Mouse (Mus musculus) megakaryocyte, embryonic 14.5 days (primary cell): ENCODE data around the gene Spock3. TPM values are rescaled to one million over a fixed set of nuclear protein-coding genes. Genes with fewer than 3 reads are reported as not detected.

Source experiments
- H3K27me3 ChIP-seq: replicated peaks from 2 replicates; pipeline ENCODE3; 2012; ENCODE audit warnings: inconsistent platforms
- H3K36me3 ChIP-seq: replicated peaks from 2 replicates; pipeline ENCODE3; 2012; ENCODE audit warnings: low read length, inconsistent platforms, mixed read lengths
- H3K4me1 ChIP-seq: 2 replicates; pipeline ENCODE4 v1.6.1; 2012; ENCODE audit warnings: inconsistent platforms
- H3K4me3 ChIP-seq: replicated peaks from 2 replicates; pipeline ENCODE3; 2012; ENCODE audit warnings: moderate library complexity, mild to moderate bottlenecking, inconsistent platforms
- H3K9me3 ChIP-seq: 2 replicates; pipeline ENCODE4 v1.6.1; 2012; ENCODE audit warnings: inconsistent platforms
- FLI1 ChIP-seq: IDR thresholded peaks from 2 replicates; pipeline ENCODE4 v1.6.1; 2012; ENCODE audit warnings: low read length, inconsistent platforms, mixed read lengths
- GATA1 ChIP-seq: IDR thresholded peaks from 3 replicates; pipeline ENCODE4 v1.6.1; 2012; ENCODE audit warnings: mixed read lengths, low read length, inconsistent platforms, borderline replicate concordance
- polyA plus RNA-seq: library from polyadenylated mRNA; stranded (reverse); fragments of >175 nt; gene quantifications from 2 replicates; pipeline ENCODE4 v1.2.3, GENCODE M21; 2012; ENCODE audit warnings: low replicate concordance; ENCODE audit not compliant: insufficient read depth

Gene Spock3
- not detected in 2 replicates for polyA plus RNA-seq

DNA sequence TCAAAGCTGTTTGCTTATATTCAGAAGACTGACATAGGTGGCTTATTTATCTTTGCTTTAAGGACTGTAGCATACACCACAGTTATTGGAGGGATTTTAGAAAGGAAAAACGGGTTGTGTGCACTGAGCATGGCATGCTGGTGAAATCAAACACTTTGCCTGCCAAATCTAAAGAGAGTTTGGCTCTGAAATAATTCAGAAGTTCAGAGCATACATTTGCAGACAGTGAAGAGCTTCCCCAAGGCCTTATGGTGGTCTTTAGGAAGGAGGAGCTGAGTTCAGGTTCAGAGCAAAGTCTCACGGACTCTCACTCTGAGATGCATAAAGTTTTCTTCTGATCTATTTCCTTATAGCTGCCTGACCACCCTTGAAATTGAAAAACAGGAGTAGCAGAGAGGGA, at the start of gene Spock3:
TSS of gene Spock3 (plus strand) at position 301 of the 400 bp plus-strand sequence.
- peaks cover 4% of the 10 kb centered on the region; the same call in 1 of the 2 replicates for H3K9me3 ChIP-seq
- H3K4me3 ChIP-seq = no peak within 1 kb of the TSS
- no peaks in the 10 kb centered on the region; the same call in 1 of the 2 replicates for H3K4me1 ChIP-seq
- peaks cover 19% of the 10 kb centered on the region for H3K27me3 ChIP-seq
- H3K36me3 ChIP-seq = no peaks in the 10 kb centered on the region
- TF ChIP-seq FLI1 (no peak), GATA1 (no peak)

DNA sequence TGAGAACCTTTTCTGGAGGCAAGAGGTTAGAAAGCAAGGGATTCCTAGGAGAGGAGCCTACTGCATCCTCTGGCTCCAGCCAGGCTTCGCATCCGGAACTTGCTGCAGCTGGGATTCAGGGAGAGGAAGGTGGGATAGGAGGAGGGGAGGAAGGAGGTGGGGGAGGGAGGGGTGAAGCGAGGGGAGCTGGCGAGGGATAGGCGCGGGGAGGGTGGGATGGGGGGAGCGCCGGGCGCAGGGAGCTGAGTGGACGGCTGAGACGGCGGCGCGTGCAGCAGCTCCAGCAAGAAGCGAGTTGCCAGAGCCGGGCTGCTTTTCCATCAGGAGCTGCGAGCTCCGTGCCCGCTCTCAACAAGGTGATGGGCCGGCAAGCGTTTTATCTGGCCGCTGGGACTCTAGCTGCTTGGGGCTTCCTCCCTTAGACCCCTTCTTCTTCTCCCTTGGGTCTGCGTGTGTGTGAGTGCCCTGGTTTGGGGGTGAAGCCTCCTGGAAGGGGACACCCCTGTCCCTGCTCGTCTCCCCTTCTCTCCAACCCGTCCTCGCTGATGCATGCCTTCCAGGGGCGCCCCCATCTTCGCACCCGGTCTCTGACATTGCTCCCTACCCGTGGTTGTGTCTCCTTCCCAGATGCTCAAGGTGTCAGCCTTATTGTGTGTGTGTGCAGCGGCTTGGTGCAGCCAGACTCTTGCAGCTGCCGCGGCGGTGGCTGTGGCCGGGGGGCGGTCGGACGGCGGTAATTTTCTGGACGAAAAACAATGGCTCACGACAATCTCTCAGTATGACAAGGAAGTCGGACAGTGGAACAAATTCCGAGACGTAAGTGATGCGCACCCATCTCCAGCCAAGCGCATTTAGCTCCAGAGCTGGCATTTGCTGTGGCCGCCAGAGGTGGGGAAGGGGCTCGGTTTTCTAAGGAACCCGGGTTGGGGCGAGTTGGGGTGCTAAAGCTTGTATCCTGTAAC, 645 bp downstream of the Spock3 start:
- no peak for TF ChIP-seq FLI1
- TF ChIP-seq GATA1 = no peak
- peaks cover 4% of the 10 kb centered on the region; the same call in 1 of the 2 replicates for H3K9me3 ChIP-seq
- H3K27me3 ChIP-seq = peaks cover 19% of the 10 kb centered on the region
- no peaks in the 10 kb centered on the region; the same call in 1 of the 2 replicates for H3K4me1 ChIP-seq
- H3K4me3 ChIP-seq = no peak overlapping the region
- no peaks in the 10 kb centered on the region for H3K36me3 ChIP-seq

DNA sequence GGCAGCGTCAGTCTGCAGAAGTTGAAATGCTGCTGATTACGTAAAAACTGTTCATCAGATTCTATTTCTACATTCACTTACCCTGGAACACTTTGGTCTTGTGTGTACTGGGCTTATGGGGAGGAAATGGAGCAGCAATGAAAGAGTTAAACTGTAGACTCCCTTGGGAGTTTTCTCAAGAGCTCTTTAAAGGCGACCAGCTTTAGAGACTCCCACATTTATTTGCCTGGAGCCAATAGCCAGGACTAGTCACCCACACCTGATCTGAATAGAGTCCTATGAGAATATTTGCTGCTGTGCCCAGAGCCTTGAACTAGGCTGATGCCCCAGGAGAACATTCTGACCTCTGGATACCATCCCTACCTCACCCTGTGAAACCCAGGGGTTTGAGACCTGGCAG, 1.7 kb downstream of the Spock3 start:
- Histone ChIP-seq H3K4me1 (no peaks in the 10 kb centered on the region; the same call in 1 of the 2 replicates), H3K36me3 (no peaks in the 10 kb centered on the region), H3K27me3 (peaks cover 19% of the 10 kb centered on the region), H3K9me3 (peaks cover 4% of the 10 kb centered on the region; the same call in 1 of the 2 replicates), H3K4me3 (no peak overlapping the region)
- TF ChIP-seq GATA1 = no peak
- TF ChIP-seq FLI1 = no peak

DNA sequence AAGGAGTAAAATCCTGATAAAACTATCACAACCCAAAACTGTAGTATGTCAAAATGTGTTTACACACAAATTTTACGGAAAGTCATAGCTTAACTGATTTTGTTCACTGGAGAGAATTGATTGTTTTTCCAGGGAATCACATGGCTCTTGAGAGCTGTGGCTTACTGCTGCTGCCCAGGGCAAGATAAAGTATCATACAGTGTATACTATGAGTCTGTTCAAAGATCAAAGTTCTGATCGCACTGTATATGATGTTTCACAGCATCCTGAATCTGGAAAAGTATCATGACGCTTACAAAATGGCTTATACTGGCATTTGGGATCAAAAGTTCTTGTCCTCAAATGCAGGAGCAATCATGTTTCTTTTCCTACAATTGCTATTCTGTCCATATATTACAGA, 11.8 kb downstream of the Spock3 start:
- Histone ChIP-seq H3K27me3 (no peaks in the 10 kb centered on the region), H3K36me3 (no peaks in the 10 kb centered on the region)

DNA sequence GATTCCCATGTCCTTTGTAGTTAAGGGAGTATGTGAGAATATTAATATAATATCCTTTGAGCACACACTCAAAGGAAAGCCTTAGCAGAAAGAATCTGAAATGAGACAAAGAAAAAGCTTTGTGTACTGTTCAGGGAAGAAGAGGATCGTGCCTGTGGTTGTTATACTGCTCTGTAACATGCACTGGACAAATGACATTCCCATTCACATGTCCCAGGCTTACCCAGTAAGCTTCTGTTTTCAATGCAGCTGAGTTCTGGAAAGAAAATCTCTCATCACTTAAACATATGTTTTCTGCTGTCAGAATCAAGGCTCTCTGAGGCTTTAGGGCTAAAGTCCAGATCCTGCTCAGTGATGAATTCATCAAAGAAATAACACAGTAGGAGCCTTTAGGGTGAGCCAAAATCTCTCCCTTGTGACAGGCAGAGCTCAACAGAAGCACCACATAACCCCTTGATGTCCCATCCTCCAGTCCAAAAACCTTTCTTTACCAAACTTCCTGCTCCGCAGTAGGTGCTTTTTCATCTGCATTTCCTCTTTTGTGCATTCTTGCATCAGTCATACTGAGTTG, 19.1 kb downstream of the Spock3 start:
- Histone ChIP-seq H3K9me3 (no peaks in the 10 kb centered on the region), H3K27me3 (no peaks in the 10 kb centered on the region), H3K4me3 (no peak overlapping the region), H3K36me3 (no peaks in the 10 kb centered on the region), H3K4me1 (no peaks in the 10 kb centered on the region)
- TF ChIP-seq GATA1 = no peak
- no peak for TF ChIP-seq FLI1

More for the DNA sequence above, 11.8 kb downstream of the Spock3 start:
- H3K4me1 ChIP-seq = no peaks in the 10 kb centered on the region
- H3K9me3 ChIP-seq = no peaks in the 10 kb centered on the region
- H3K4me3 ChIP-seq = no peak overlapping the region
- TF ChIP-seq GATA1 (no peak), FLI1 (no peak)

DNA sequence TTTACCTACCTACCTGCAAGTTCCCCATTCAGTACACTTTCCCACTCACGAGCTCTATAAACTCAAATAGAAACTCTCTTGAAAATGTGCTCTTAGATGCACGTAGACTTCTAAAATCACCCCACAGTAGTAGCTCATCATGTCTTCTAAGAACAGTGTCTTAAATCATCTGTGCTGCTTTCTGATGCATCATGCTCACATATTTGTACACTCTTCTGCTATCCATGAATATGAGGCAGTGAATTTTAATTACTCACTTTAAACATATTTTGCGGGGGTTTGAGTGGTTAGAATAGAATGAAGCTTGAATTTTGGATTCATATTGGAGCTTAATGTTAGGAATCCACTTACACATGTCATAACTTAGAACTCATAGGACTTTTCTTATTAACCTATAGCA, 138.2 kb downstream of the Spock3 start:
- Histone ChIP-seq H3K9me3 (no peaks in the 10 kb centered on the region), H3K27me3 (no peaks in the 10 kb centered on the region), H3K36me3 (no peaks in the 10 kb centered on the region), H3K4me3 (no peak overlapping the region), H3K4me1 (no peaks in the 10 kb centered on the region)
- TF ChIP-seq GATA1 (no peak), FLI1 (no peak)

DNA sequence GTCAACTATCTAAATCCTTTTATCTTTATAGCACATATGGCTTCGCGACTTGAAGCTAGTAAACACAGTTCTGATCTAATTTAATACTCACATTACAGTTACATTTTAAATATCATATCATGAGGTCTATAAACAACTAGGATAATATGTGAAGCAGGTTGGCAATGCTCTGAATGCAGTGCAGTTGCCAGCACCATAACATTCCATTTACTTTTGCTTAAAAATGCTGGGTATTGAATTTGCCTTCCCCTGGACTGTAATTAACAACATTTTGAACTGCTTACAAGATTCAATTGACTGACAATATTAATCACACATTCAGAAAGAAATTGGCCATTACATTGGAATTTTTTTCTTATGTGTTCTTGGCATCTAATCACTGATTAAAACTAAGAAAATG, 147.4 kb downstream of the Spock3 start:
- H3K27me3 ChIP-seq = no peaks in the 10 kb centered on the region
- no peaks in the 10 kb centered on the region for H3K4me1 ChIP-seq
- no peaks in the 10 kb centered on the region for H3K36me3 ChIP-seq
- no peak for TF ChIP-seq GATA1
- no peak for TF ChIP-seq FLI1
- no peaks in the 10 kb centered on the region for H3K9me3 ChIP-seq
- H3K4me3 ChIP-seq = no peak overlapping the region

DNA sequence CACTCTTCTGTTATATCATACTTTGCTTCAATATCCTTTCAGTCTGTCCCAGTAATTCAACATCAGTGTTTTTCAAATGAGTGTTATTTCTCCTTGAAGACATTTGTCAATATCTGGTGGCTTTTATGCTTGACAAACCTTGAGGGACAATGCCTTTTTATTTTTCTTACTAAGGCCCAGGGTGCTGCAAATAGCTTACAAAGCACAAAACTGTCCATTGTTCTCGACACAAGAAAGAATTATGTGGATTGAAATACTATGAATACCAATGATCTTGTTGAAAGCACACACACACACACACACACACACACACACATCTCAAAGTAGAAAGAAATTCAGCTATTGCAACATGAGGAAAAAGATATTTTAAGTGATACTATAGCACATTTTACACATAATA, 159.0 kb downstream of the Spock3 start:
- Histone ChIP-seq H3K9me3 (no peaks in the 10 kb centered on the region), H3K27me3 (no peaks in the 10 kb centered on the region), H3K4me3 (no peak overlapping the region), H3K36me3 (no peaks in the 10 kb centered on the region), H3K4me1 (no peaks in the 10 kb centered on the region)
- TF ChIP-seq FLI1 (no peak), GATA1 (no peak)

DNA sequence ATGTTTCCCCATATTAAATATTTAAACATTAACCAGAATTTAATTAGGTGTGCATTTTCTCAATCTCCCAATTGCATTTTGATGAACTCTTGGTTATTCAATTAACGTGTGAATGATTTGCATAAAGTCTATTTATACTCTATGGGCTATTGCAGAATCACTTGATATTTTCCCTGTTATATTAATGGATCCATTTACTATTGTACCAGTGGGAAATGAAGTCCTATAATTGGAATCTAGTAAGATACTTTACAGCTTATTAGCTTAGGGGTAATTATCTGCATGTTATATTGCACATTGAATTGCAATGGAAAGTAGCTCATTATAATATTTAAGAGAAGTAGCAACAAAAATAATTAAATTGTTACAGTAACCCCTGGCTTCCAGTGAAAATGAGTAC, 162.1 kb downstream of the Spock3 start:
- Histone ChIP-seq H3K4me3 (no peak overlapping the region), H3K4me1 (no peaks in the 10 kb centered on the region), H3K27me3 (no peaks in the 10 kb centered on the region), H3K36me3 (no peaks in the 10 kb centered on the region), H3K9me3 (no peaks in the 10 kb centered on the region)
- TF ChIP-seq GATA1 (no peak), FLI1 (no peak)

DNA sequence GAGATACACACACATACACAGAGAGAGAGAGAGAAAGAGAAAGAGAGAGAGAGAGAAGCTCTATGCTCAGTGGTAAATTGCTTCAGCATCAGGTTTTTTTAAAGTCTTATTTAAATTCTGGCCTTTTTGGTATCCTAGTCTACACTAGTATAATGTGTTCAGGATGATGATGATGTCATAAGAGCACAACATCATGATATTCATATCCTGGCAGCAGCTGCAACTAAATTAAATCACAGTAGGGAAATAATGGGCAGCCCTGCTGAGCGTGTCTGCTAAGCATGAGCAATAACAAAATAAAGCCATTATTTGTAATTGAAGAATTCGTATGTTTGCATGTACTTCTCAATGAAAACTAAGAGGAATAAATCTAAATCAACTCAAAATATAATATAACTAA, 169.7 kb downstream of the Spock3 start:
- no peak for TF ChIP-seq GATA1
- TF ChIP-seq FLI1 = no peak
- Histone ChIP-seq H3K4me1 (no peaks in the 10 kb centered on the region), H3K27me3 (no peaks in the 10 kb centered on the region)

More for the DNA sequence above, 169.7 kb downstream of the Spock3 start:
- H3K36me3 ChIP-seq = no peaks in the 10 kb centered on the region
- H3K4me3 ChIP-seq = no peak overlapping the region
- 0 out of 2 replicates have a peak, but pooled peaks cover 3% of the 10 kb centered on the region for H3K9me3 ChIP-seq
